Mouse (Mus musculus): ENCODE data around the gene Ankrd6. TPM values are rescaled to one million over a fixed set of nuclear protein-coding genes. Genes with fewer than 3 reads are reported as not detected.
A peak's percentile ranks its signal among the peaks of the same experiment; 100 is the strongest.

Ankrd6 gene
- total and polyA plus RNA-seq, 3 experiments, result 1.1 to 1.8 TPM; not detected in 1

DNA sequence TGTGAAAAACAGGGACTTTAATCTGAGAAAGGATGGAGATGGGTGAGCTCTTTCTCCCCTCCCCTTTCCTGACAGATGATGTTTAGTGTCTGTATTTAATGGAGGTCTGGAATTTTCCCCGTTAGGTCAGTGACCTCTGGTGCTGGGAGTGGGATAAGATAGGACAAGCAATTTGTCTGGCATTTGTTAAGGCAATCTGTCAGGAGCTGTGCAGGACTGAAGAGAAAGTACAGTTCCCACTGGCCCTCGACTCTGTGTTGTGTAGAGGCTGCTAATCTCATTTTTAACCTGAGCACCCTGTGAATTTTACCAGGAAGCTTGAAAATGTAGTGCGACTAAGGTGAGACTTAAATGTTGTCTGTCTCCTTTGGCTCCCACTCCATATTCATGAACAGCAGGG lies 35.0 kb upstream of the Ankrd6 start:
- H3K27ac ChIP-seq (ENCODE audit: control insufficient read depth, low read depth, low read length), result no peak overlapping the region
- no peak overlapping the region for H3K4me3 ChIP-seq (ENCODE audit: control insufficient read depth in 1 of 2, insufficient read depth in 1 of 2, low read depth in 2 of 2, low read length in 2 of 2)
- no peaks in the 10 kb centered on the region for H3K79me2 ChIP-seq (ENCODE audit: control insufficient read depth, insufficient read depth, low read length, poor library complexity)
- DNase-seq (ENCODE audit: low read depth, low spot score), result no peak
- H3K9me3 ChIP-seq (replicated peaks; ENCODE audit: insufficient read depth, low read length), result no peaks in the 10 kb centered on the region
- TF ChIP-seq ETS1 (IDR thresholded peaks at IDR 0.05; ENCODE audit: low read depth, low read length), result no peak
- no peak for TF ChIP-seq HCFC1 (IDR thresholded peaks at IDR 0.05; ENCODE audit: low read depth, low read length)
- no peak for TF ChIP-seq ZC3H11A (IDR thresholded peaks at IDR 0.05; ENCODE audit: low read depth, low read length)
- TF ChIP-seq MAZ (IDR thresholded peaks at IDR 0.05; ENCODE audit: low read depth, low read length), result no peak
- TF ChIP-seq SIN3A (IDR thresholded peaks at IDR 0.05; ENCODE audit: low read length), result no peak
- TF ChIP-seq MAFK (IDR thresholded peaks at IDR 0.05; ENCODE audit: borderline replicate concordance, low read depth, low read length), result no peak
- TF ChIP-seq MEF2A (IDR thresholded peaks at IDR 0.05; ENCODE audit: extremely low read depth, insufficient replicate concordance, low read depth, low read length, poor library complexity, severe bottlenecking), result no peak
- no peaks in the 10 kb centered on the region for H3K27me3 ChIP-seq (ENCODE audit: control insufficient read depth in 1 of 2, insufficient read depth in 2 of 2, low read length in 2 of 2)
- H3K9ac ChIP-seq (ENCODE audit: control insufficient read depth, low read depth, low read length, poor library complexity, severe bottlenecking), result no peak overlapping the region
- peaks cover 0 to 11% of the 10 kb centered on the region in 2 experiments; a peak in 1 of 4 replicates for H3K36me3 ChIP-seq (ENCODE audit: control insufficient read depth in 1 of 2, insufficient read depth in 2 of 2, low read length in 2 of 2)
- H3K4me1 ChIP-seq (ENCODE audit: control insufficient read depth in 1 of 2, insufficient read depth in 2 of 2, low read length in 2 of 2), result peaks cover 0 to 12% of the 10 kb centered on the region in 2 experiments; a peak in 2 of 4 replicates

DNA sequence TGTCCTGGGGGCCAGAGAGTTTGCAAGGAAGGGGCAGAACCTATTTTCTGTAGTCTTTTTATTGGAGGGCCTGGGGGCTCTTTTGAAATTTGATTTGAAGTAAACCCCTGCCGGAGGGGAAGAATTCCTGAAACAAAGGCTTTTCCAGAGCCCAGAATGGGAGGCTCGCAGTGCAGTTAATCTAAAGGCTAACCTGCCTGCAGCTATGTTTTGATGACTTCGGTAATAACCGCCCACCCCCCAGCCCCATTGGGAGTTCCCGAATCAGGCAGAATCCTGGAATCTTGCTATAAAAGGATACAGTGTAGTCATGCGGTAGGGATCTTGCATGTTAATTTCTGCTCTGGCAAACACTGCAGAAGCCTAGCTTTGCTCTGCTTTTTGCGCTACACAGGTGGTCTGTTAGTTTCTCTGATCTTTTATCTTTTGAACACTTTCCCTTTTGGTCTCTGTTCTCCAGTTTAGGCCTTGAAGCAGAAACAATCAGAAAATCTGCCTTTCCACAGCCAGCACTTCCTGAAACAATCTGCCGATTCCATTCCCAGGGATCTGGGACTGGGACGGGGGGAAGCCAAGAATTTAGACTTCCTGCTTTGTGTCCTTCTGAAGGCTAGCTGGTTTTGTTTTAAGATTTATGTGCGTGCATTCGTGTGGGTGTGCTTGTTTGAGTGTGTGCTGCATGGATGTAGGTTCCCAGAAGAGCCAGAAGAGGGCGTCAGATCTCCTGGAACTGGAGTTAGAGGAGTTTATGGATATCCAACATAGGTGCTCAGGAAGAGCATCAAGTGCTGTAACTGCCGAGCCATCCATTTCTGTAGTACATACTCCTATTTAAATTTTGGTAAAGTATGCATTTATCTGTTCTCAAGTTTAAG lies 34.4 kb upstream of the Ankrd6 start:
- Histone ChIP-seq H3K79me2 (ENCODE audit: control insufficient read depth, insufficient read depth, low read length, poor library complexity) (no peaks in the 10 kb centered on the region), H3K4me3 (ENCODE audit: control insufficient read depth in 1 of 2, insufficient read depth in 1 of 2, low read depth in 2 of 2, low read length in 2 of 2) (no peak overlapping the region), H3K9ac (ENCODE audit: control insufficient read depth, low read depth, low read length, poor library complexity, severe bottlenecking) (no peak overlapping the region), H3K27me3 (ENCODE audit: control insufficient read depth in 1 of 2, insufficient read depth in 2 of 2, low read length in 2 of 2) (no peaks in the 10 kb centered on the region), H3K36me3 (ENCODE audit: control insufficient read depth in 1 of 2, insufficient read depth in 2 of 2, low read length in 2 of 2) (peaks cover 0 to 11% of the 10 kb centered on the region in 2 experiments; a peak in 1 of 4 replicates), H3K4me1 (ENCODE audit: control insufficient read depth in 1 of 2, insufficient read depth in 2 of 2, low read length in 2 of 2) (peaks cover 0 to 12% of the 10 kb centered on the region in 2 experiments; a peak in 2 of 4 replicates), H3K27ac (ENCODE audit: control insufficient read depth, low read depth, low read length) (no peak overlapping the region), H3K9me3 (replicated peaks; ENCODE audit: insufficient read depth, low read length) (no peaks in the 10 kb centered on the region)
- no peak for TF ChIP-seq GATA1 (IDR thresholded peaks at IDR 0.05; ENCODE audit: low read depth, low read length)
- TF ChIP-seq CTCF (IDR thresholded peaks at IDR 0.05 in 2 of 3, conservative IDR thresholded peaks at IDR 0.05 in 1 of 3; ENCODE audit: control insufficient read depth in 1 of 3, insufficient read depth in 1 of 3, low read depth in 2 of 3, low read length in 3 of 3, poor library complexity in 1 of 3, severe bottlenecking in 1 of 3), result peak in 1 of 3 experiments; percentile 1; a peak in 1 of 6 replicates
- no peak for DNase-seq (ENCODE audit: low read depth, low spot score)

GRCm38 (mm10) chr4:32984242-32984641 lies 33.6 kb upstream of the Ankrd6 start:
- no peak overlapping the region for H3K27ac ChIP-seq (ENCODE audit: control insufficient read depth, low read depth, low read length)
- no peak for DNase-seq (ENCODE audit: low read depth, low spot score)
- H3K79me2 ChIP-seq (ENCODE audit: control insufficient read depth, insufficient read depth, low read length, poor library complexity), result no peaks in the 10 kb centered on the region
- no peaks in the 10 kb centered on the region for H3K9me3 ChIP-seq (replicated peaks; ENCODE audit: insufficient read depth, low read length)
- no peaks in the 10 kb centered on the region for H3K27me3 ChIP-seq (ENCODE audit: control insufficient read depth in 1 of 2, insufficient read depth in 2 of 2, low read length in 2 of 2)
- H3K9ac ChIP-seq (ENCODE audit: control insufficient read depth, low read depth, low read length, poor library complexity, severe bottlenecking), result no peak overlapping the region
- no peak overlapping the region for H3K4me3 ChIP-seq (ENCODE audit: control insufficient read depth in 1 of 2, insufficient read depth in 1 of 2, low read depth in 2 of 2, low read length in 2 of 2)
- peaks cover 0 to 11% of the 10 kb centered on the region in 2 experiments; a peak in 1 of 4 replicates for H3K36me3 ChIP-seq (ENCODE audit: control insufficient read depth in 1 of 2, insufficient read depth in 2 of 2, low read length in 2 of 2)
- peaks cover 0 to 12% of the 10 kb centered on the region in 2 experiments; a peak in 2 of 4 replicates for H3K4me1 ChIP-seq (ENCODE audit: control insufficient read depth in 1 of 2, insufficient read depth in 2 of 2, low read length in 2 of 2)
- TF ChIP-seq MYB (IDR thresholded peaks at IDR 0.05; ENCODE audit: low read depth, low read length) (no peak), MAFK (IDR thresholded peaks at IDR 0.05; ENCODE audit: borderline replicate concordance, low read depth, low read length) (no peak), TAL1 (IDR thresholded peaks at IDR 0.05; ENCODE audit: low read length) (no peak), MEF2A (IDR thresholded peaks at IDR 0.05; ENCODE audit: extremely low read depth, insufficient replicate concordance, low read depth, low read length, poor library complexity, severe bottlenecking) (no peak), MAZ (IDR thresholded peaks at IDR 0.05; ENCODE audit: low read depth, low read length) (no peak), MYC (IDR thresholded peaks at IDR 0.05; ENCODE audit: low read depth, low read length) (no peak), GATA1 (IDR thresholded peaks at IDR 0.05; ENCODE audit: low read depth, low read length) (no peak), JUND (IDR thresholded peaks at IDR 0.05; ENCODE audit: low read depth, low read length) (no peak), TBP (IDR thresholded peaks at IDR 0.05; ENCODE audit: low read depth, low read length) (no peak), GABPA (IDR thresholded peaks at IDR 0.05; ENCODE audit: low read depth, low read length) (no peak), KAT2A (conservative IDR thresholded peaks at IDR 0.05; ENCODE audit: low read depth, low read length) (no peak), USF2 (IDR thresholded peaks at IDR 0.05; ENCODE audit: borderline replicate concordance in 1 of 2, insufficient read depth in 1 of 2, low read depth in 1 of 2, low read length in 2 of 2) (no peak), MXI1 (IDR thresholded peaks at IDR 0.05; ENCODE audit: low read depth, low read length) (no peak), CTCF (IDR thresholded peaks at IDR 0.05 in 2 of 3, conservative IDR thresholded peaks at IDR 0.05 in 1 of 3; ENCODE audit: control insufficient read depth in 1 of 3, insufficient read depth in 1 of 3, low read depth in 2 of 3, low read length in 3 of 3, poor library complexity in 1 of 3, severe bottlenecking in 1 of 3) (no peak), NELFE (IDR thresholded peaks at IDR 0.05; ENCODE audit: low read depth, low read length) (no peak), ZMIZ1 (IDR thresholded peaks at IDR 0.05; ENCODE audit: low read depth, low read length) (no peak), UBTF (IDR thresholded peaks at IDR 0.05; ENCODE audit: borderline replicate concordance, insufficient read depth, low read depth, low read length) (no peak), EP300 (IDR thresholded peaks at IDR 0.05; ENCODE audit: low read depth in 1 of 2, low read length in 2 of 2) (no peak)
